Mouse (Mus musculus): ENCODE measurements around the gene Aen.

GRCm38 (mm10) chr7:78884139-78884538 lies 11.5 kb upstream of the Aen start:
- TF ChIP-seq CTCF (IDR thresholded peaks at IDR 0.05; ENCODE audit: borderline replicate concordance, insufficient read depth, low read length) (no peak), POLR2A (IDR thresholded peaks at IDR 0.05; ENCODE audit: low read depth, low read length) (no peak)
